In the genomic region with DNA sequence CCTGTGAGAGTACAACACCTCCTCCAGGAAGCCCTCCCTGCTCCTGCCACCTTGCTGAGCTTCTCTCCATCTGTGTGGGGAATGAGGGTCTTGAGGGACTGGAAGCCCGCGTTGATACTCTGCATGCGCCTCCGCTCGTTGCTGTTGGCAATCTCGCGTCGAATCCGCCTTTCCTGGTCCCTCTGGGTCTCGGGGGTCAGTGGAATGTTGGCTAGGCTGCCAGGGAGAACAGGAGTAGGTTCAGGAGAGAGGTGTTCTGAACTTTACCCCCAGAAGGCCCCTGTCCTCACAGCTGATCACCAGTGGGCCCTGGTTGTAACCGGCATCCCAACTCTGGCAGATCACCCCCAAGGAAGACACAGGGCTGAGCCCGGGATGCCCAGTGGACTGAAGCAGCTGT, we compare ENCODE assay signal across 13 mouse cellular contexts. TPM values are rescaled to one million over a fixed set of nuclear protein-coding genes. Genes with fewer than 3 reads are reported as not detected.
A peak's percentile ranks its signal among the peaks of the same experiment; 100 is the strongest.
DNase-seq lines count a peak whose midpoint lies in the region; ATAC-seq and TF ChIP-seq lines count a peak whose summit lies in the region.
"Had no signal": no experiment of that assay in that cellular context is flagged by ENCODE, and none has a peak within 500 bp of the region (broad histone marks: within the 10 kb centered on the region; RNA-seq: fewer than 3 reads in every experiment).

No protein-coding gene starts in this region.

- no peak overlapping the region for H3K9ac ChIP-seq in limb, embryonic 15.5 days

- no peak overlapping the region for H3K4me2 ChIP-seq in limb, embryonic 15.5 days

- H3K4me1 ChIP-seq in megakaryocyte, embryonic 14.5 days = peaks cover 83% of the 10 kb centered on the region
- H3K4me1 ChIP-seq in limb, embryonic 15.5 days = peaks cover 40% of the 10 kb centered on the region

- no peak overlapping the region for H3K4me3 ChIP-seq in gastrocnemius, adult 2 months
- peak overlapping the region; percentile 5 for H3K4me3 ChIP-seq in megakaryocyte, embryonic 14.5 days (replicated peaks)
- H3K4me3 ChIP-seq in limb, embryonic 15.5 days = no peak overlapping the region
- H3K4me3 ChIP-seq: myocyte had no signal

- TF ChIP-seq CTCF in gastrocnemius, adult 2 months (IDR thresholded peaks at IDR 0.05) = no peak

- H3K9me3 ChIP-seq in megakaryocyte, embryonic 14.5 days = no peaks in the 10 kb centered on the region
- no peaks in the 10 kb centered on the region for H3K9me3 ChIP-seq in limb, embryonic 15.5 days

- WGBS in limb, embryonic 15.5 days = 82% methylated on average over 12 of the region's 12 CpGs

- DNase-seq in gastrocnemius, adult 2 months = peak; percentile 17
- no peak for DNase-seq in gastrocnemius, postnatal 36 days
- DNase-seq in spleen, postnatal 14 days (ENCODE audit: low spot score in 2 of 2) = no peak
- no peak for DNase-seq in frontal cortex, postnatal 36 days (ENCODE audit: low spot score in 2 of 2)
- DNase-seq: cerebellum, adult 11-12 months; gastrocnemius, postnatal 14 days; heart, postnatal 14 days; kidney, postnatal 4 days had no signal

- no peaks in the 10 kb centered on the region for H3K27me3 ChIP-seq in megakaryocyte, embryonic 14.5 days (replicated peaks)
- H3K27me3 ChIP-seq in limb, embryonic 15.5 days = no peaks in the 10 kb centered on the region

- ATAC-seq in megakaryocyte, adult 5-6 weeks (ENCODE audit: poor library complexity, severe bottlenecking) = no peak
- ATAC-seq in limb, embryonic 15.5 days (ENCODE audit: insufficient number of reproducible peaks, low FRiP score, low TSS enrichment, low read depth) = no peak
- ATAC-seq in frontal cortex, adult (ENCODE audit: low TSS enrichment) = no peak

- H3K27ac ChIP-seq in gastrocnemius, adult 2 months = peak overlapping the region; percentile 78
- peak overlapping the region; percentile 87 for H3K27ac ChIP-seq in limb, embryonic 15.5 days

- intact Hi-C loops in gastrocnemius, adult 2 months (cut with DNase I) = loop anchor here (1.0 kb wide), 1 partner anchor 54 kb away; no protein-coding TSS in a partner anchor
- intact Hi-C loops in gastrocnemius, postnatal 36 days (cut with DNase I) = loop anchor here (2.0 kb wide), 1 partner anchor 55 kb away; no protein-coding TSS in a partner anchor

- H3K36me3 ChIP-seq in megakaryocyte, embryonic 14.5 days (replicated peaks; ENCODE audit: low read length) = peaks cover 59% of the 10 kb centered on the region
- H3K36me3 ChIP-seq in limb, embryonic 15.5 days = peaks cover 46% of the 10 kb centered on the region

RNA-seq across cellular contexts. Expression of a gene that starts 7.8 kb away (rescaled TPM):
- total RNA-seq in gastrocnemius, adult 2 months (2021) = 1 to 10 TPM; 3.0 to 5.1 TPM
- total RNA-seq in gastrocnemius, postnatal 36 days (2021) = 1 to 10 TPM; 2.6 to 4.1 TPM
- polyA plus RNA-seq in megakaryocyte, embryonic 14.5 days (2012; ENCODE audit: insufficient read depth, low replicate concordance) = 27.6 and 46.2 TPM in 2 replicates
- 10.1 and 11.1 TPM in 2 replicates for total RNA-seq in megakaryocyte, adult 5-6 weeks (2015)
- total RNA-seq in megakaryocyte, adult 5-6 weeks (2017) = 12.6 and 12.8 TPM in 2 replicates
- polyA plus RNA-seq in limb, embryonic 15.5 days (2015; fragmentation: Nextera tagmentation; extraction: Ambion mirVana) = 20.4 and 20.7 TPM in 2 replicates

RNA-seq across cellular contexts. Expression of a gene that starts 10.3 kb away (rescaled TPM):
- 1,000 to 10,000 TPM; 1,026 to 1,225 TPM for total RNA-seq in gastrocnemius, adult 2 months (2021)
- total RNA-seq in gastrocnemius, postnatal 36 days (2021) = 1,000 to 10,000 TPM; 1,182 to 1,390 TPM
- polyA plus RNA-seq in megakaryocyte, embryonic 14.5 days (2012; ENCODE audit: insufficient read depth, low replicate concordance) = 0.03 TPM in 1 of 2 replicates, not detected in the other
- total RNA-seq in megakaryocyte, adult 5-6 weeks (2015) = 2.9 and 3.1 TPM in 2 replicates
- total RNA-seq in megakaryocyte, adult 5-6 weeks (2017) = 1.8 and 10.9 TPM in 2 replicates
- polyA plus RNA-seq in limb, embryonic 15.5 days (2015; fragmentation: Nextera tagmentation; extraction: Ambion mirVana) = 36.8 and 81.2 TPM in 2 replicates

RNA-seq across cellular contexts. Expression of a gene that starts 42.6 kb away (rescaled TPM):
- total RNA-seq in gastrocnemius, adult 2 months (2021) = 1 to 10 TPM; 5.2 to 6.9 TPM
- 1 to 10 TPM; 5.9 to 7.0 TPM for total RNA-seq in gastrocnemius, postnatal 36 days (2021)
- polyA plus RNA-seq in megakaryocyte, embryonic 14.5 days (2012; ENCODE audit: insufficient read depth, low replicate concordance) = 0.62 and 2.0 TPM in 2 replicates
- 0.80 TPM in 2 replicates for total RNA-seq in megakaryocyte, adult 5-6 weeks (2015)
- total RNA-seq in megakaryocyte, adult 5-6 weeks (2017) = 0.28 and 0.51 TPM in 2 replicates
- polyA plus RNA-seq in limb, embryonic 15.5 days (2015; fragmentation: Nextera tagmentation; extraction: Ambion mirVana) = 31.7 and 34.9 TPM in 2 replicates

Comparison
In these comparisons a context has a peak if more than half of its experiments do, and no peak if none do; other contexts are left out.
1. RNA of a gene that starts 10.3 kb away (total RNA-seq): 1,182 to 1,390 TPM in gastrocnemius, postnatal 36 days and 1,026 to 1,225 TPM in gastrocnemius, adult 2 months; 1.8 to 10.9 TPM in megakaryocyte, adult 5-6 weeks; every median in the first group is over 10 times any median in the second.